Mouse (Mus musculus) CD8-positive naive resting alpha-beta T cell, adult 57 days (primary cell): ENCODE data around the gene Card19. TPM values are rescaled to one million over a fixed set of nuclear protein-coding genes. Genes with fewer than 3 reads are reported as not detected.

Experiments used
- total RNA-seq: library from RNA; stranded (reverse); gene quantifications from one replicate; pipeline ENCODE4 v1.2.4, GENCODE M21; 2023

The Card19 gene
- total RNA-seq: 35.2 TPM

DNA sequence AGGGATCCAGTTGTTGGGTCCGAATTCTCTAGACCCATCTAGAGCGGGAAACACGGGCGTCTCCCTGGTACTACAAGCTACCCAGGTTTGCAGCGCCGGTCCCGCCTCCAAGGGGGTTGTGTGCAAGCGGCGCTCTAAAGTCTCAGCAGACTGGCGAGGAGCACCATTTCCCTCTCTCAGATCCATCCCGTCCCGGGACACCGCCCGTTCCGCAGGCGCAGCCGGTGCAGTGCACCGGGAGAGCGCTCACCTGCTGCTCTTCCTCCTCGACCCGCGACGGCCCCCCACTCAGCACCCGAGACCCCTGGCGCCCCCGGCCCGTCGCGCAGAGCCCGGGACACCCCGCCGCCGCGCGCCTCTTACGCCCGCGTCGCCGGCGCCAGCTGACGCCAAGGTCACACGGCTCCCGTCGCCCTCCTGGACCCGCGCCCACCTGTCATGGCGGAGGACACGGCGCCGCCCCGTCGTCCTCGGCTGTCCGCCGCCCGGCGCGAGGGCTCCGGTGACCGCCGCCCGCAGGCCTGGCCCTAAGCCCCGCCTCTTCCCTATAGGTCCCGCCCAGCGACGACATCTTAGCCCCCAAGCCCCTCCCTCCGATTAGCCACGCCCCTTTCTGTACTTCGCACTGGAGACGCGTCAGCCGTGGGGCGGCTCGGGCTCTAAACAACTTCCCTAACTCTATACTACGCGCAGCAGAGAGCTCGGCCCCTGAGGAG is at the start of gene Card19:
TSS of gene Card19 (minus strand) at position 534 of the 716 bp plus-strand sequence.

DNA sequence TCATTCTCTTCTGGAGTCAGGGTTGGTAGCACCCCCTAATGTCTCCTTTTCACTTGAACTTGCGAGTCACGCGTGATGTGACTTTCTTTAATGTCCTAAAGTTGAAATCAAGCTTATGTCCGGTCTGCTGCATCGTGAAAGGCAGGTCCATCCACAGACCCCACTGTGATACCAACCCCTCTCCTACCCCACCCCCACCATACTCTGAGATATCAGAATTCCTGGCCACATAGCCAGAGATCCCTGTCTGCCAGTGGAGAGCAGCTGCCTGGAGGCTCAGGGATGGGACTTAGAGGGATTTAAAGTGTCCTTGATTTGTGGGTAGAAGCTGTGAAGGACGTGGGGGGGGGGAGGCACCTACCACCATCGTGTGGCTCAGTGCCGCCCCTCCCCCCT is 32.6 kb upstream of the Card19 start, which contains the start of gene Susd3:
TSS of gene Susd3 (minus strand) at position 240 of the 396 bp plus-strand sequence.

DNA sequence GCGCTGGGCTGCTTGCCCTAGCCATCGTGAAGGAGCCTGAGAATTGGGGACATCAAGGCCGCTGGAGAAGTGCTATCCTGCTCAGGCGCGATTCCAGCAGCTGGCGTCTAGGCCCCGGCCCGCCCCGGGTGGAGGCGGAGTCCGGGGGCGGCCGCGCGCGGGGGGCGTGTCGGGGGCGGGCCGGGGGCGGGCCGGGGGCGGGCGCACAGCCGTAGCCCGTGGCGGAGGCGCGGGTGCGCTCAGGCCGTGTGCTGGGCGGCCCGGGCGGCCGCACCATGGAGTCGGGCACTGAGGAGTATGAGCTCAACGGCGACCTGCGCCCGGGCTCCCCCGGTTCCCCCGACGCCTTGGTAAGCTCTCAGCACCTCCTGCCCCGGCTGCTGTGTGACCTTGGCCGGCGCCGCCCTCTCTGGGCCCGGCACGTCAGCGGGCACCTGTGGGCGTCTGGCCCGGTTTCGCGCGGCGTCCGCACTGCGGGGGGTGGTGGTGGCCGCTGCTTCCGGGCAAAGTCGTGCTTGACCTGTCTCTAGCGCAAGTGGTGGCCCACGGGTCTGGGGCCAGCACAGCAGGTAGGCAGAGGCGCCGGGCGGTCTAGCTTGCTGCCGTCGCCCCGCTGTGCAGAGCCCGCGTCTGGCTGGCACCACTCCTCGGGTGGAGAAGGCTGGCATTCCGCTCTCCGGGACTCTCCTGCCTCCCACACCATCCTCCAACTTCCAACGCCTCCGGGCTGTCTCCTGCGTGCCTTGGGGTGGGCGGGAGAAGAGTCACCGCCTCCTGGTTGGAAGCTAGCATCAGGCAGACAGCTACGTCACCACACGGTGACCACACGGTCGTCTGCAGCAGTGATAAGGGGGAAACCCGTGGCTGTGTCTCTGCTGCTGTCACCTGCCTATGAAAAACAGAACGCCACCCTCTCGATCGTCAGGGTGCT is 28.3 kb downstream of the Card19 start, which contains the start of gene Ninj1:
TSS of gene Ninj1 (plus strand) at position 198 of the 931 bp plus-strand sequence.

Other genes starting within 250 kb of the Card19 start
- gene Fam120a, start 248.0 kb downstream of the Card19 start, total RNA-seq: 105 TPM
- not detected for gene Wnk2, start 68.0 kb downstream of the Card19 start, total RNA-seq
- 29.2 TPM for gene Ninj1, start 28.6 kb downstream of the Card19 start, total RNA-seq
- gene Susd3, start 32.7 kb upstream of the Card19 start, total RNA-seq: 15.2 TPM
- 90.0 TPM for gene Fgd3, start 104.3 kb upstream of the Card19 start, total RNA-seq
- gene Bicd2, start 125.5 kb upstream of the Card19 start, total RNA-seq: 25.7 TPM
- 11.4 TPM for gene Ippk, start 205.2 kb upstream of the Card19 start, total RNA-seq